Mouse (Mus musculus) CH12.LX (cell line): ENCODE results near the gene Usp32. TPM values are rescaled to one million over a fixed set of nuclear protein-coding genes. Genes with fewer than 3 reads are reported as not detected.

ENCODE experiments used
- DNase-seq: peaks from one replicate; pipeline ENCODE4 v3.0.0-alpha.2; 2013; ENCODE audit errors: extremely low read depth
- H3K27ac ChIP-seq: 2 replicates; pipeline ENCODE4 v1.5.1; 2012; ENCODE audit warnings: low read depth, mild to moderate bottlenecking, control low read depth, moderate library complexity; ENCODE audit not compliant: insufficient read depth
- H3K27me3 ChIP-seq: replicated peaks from 2 replicates; pipeline ENCODE3; 2012; ENCODE audit warnings: inconsistent platforms
- H3K36me3 ChIP-seq, 2 experiments: replicated peaks in 1 of 2; 2 replicates each; pipeline versions ENCODE3 to v1.6.1; 2012; ENCODE audit warnings: inconsistent platforms in 1 of 2, low read length in 1 of 2, mild to moderate bottlenecking in 1 of 2, mixed read lengths in 1 of 2, moderate library complexity in 1 of 2; ENCODE audit not compliant: control insufficient read depth in 1 of 2, insufficient read depth in 1 of 2
- H3K4me1 ChIP-seq, 2 experiments: 2 replicates each; pipeline ENCODE4 v1.6.1; 2012; ENCODE audit warnings: inconsistent platforms in 1 of 2, moderate library complexity in 1 of 2; ENCODE audit not compliant: insufficient read depth in 2 of 2, control insufficient read depth in 1 of 2
- H3K4me2 ChIP-seq: 2 replicates; pipeline ENCODE4 v1.6.1; 2012; ENCODE audit warnings: low read depth, mild to moderate bottlenecking, control low read depth; ENCODE audit not compliant: poor library complexity, insufficient read depth, severe bottlenecking
- H3K4me3 ChIP-seq, 3 experiments: fragments of 150-350 bp in 1 of 3; sonication (generic) in 1 of 3; replicated peaks in 1 of 3; 2 replicates each; pipeline versions ENCODE3 to v1.5.1; 2011 to 2012; ENCODE audit warnings: low read depth in 2 of 3, low read length in 2 of 3, mild to moderate bottlenecking in 2 of 3, moderate library complexity in 2 of 3, control low read depth in 1 of 3, improper control_type of control experiment in 1 of 3, inconsistent platforms in 1 of 3, mixed read lengths in 1 of 3; ENCODE audit not compliant: poor library complexity in 1 of 3
- H3K79me2 ChIP-seq: replicated peaks from 2 replicates; pipeline ENCODE4 v1.6.1; 2012; ENCODE audit warnings: mild to moderate bottlenecking, moderate library complexity; ENCODE audit not compliant: control insufficient read depth, poor library complexity, insufficient read depth, severe bottlenecking; ENCODE audit errors: extremely low read depth
- H3K9ac ChIP-seq: 2 replicates; pipeline ENCODE4 v1.6.1; 2012; ENCODE audit warnings: low read depth, mild to moderate bottlenecking, control low read depth, moderate library complexity; ENCODE audit not compliant: insufficient read depth
- H3K9me3 ChIP-seq: replicated peaks from 2 replicates; pipeline ENCODE3; 2012; ENCODE audit warnings: low read length, inconsistent platforms, mixed read lengths
- BHLHE40 ChIP-seq: IDR thresholded peaks from 2 replicates; pipeline ENCODE4 v1.6.1; 2011; ENCODE audit warnings: mild to moderate bottlenecking, low read depth, low read length, improper control_type of control experiment
- CHD1 ChIP-seq: IDR thresholded peaks from 2 replicates; pipeline ENCODE4 v1.6.1; 2012; ENCODE audit warnings: low read depth, low read length, improper control_type of control experiment, inconsistent platforms
- CHD2 ChIP-seq: IDR thresholded peaks from 2 replicates; pipeline ENCODE4 v1.6.1; 2011; ENCODE audit warnings: low read length, improper control_type of control experiment
- CTCF ChIP-seq, 2 experiments: IDR thresholded peaks in 1 of 2; conservative IDR thresholded peaks in 1 of 2; 2 replicates each; pipeline ENCODE4 v1.5.1; 2011 to 2012; ENCODE audit warnings: low read depth in 2 of 2, low read length in 2 of 2, improper control_type of control experiment in 1 of 2, inconsistent platforms in 1 of 2, mild to moderate bottlenecking in 1 of 2, moderate library complexity in 1 of 2
- E2F4 ChIP-seq: IDR thresholded peaks from 2 replicates; pipeline ENCODE4 v1.6.1; 2011; ENCODE audit warnings: low read depth, low read length, improper control_type of control experiment; ENCODE audit not compliant: insufficient replicate concordance
- ELF1 ChIP-seq: IDR thresholded peaks from 2 replicates; pipeline ENCODE4 v1.6.1; 2014; ENCODE audit warnings: low read depth, mild to moderate bottlenecking, inconsistent platforms, low read length, improper control_type of control experiment
- EP300 ChIP-seq: IDR thresholded peaks from 2 replicates; pipeline ENCODE4 v1.6.1; 2011; ENCODE audit warnings: low read length, improper control_type of control experiment
- ETS1 ChIP-seq: conservative IDR thresholded peaks from 2 replicates; pipeline ENCODE4 v1.6.1; 2012; ENCODE audit warnings: low read depth, mild to moderate bottlenecking, inconsistent platforms, low read length, improper control_type of control experiment, moderate library complexity
- GABPA ChIP-seq: IDR thresholded peaks from 2 replicates; pipeline ENCODE4 v1.6.1; 2012; ENCODE audit warnings: low read depth, low read length, improper control_type of control experiment, inconsistent platforms; ENCODE audit not compliant: insufficient replicate concordance
- HCFC1 ChIP-seq: IDR thresholded peaks from 2 replicates; pipeline ENCODE4 v1.6.1; 2012; ENCODE audit warnings: low read depth, mild to moderate bottlenecking, inconsistent platforms, low read length, improper control_type of control experiment
- IRF4 ChIP-seq: IDR thresholded peaks from 2 replicates; pipeline ENCODE4 v1.6.1; 2014; ENCODE audit warnings: low read depth, mild to moderate bottlenecking, inconsistent platforms, low read length, improper control_type of control experiment
- JUN ChIP-seq: IDR thresholded peaks from 2 replicates; pipeline ENCODE4 v1.6.1; 2011; ENCODE audit warnings: low read depth, mild to moderate bottlenecking, low read length, improper control_type of control experiment, moderate library complexity; ENCODE audit not compliant: insufficient read depth
- KAT2A ChIP-seq: IDR thresholded peaks from 2 replicates; pipeline ENCODE4 v1.6.1; 2012; ENCODE audit warnings: low read length, improper control_type of control experiment, inconsistent platforms; ENCODE audit not compliant: insufficient replicate concordance
- MAFK ChIP-seq: IDR thresholded peaks from 2 replicates; pipeline ENCODE4 v1.6.1; 2011; ENCODE audit warnings: low read length, improper control_type of control experiment; ENCODE audit not compliant: insufficient replicate concordance
- MAX ChIP-seq: IDR thresholded peaks from 2 replicates; pipeline ENCODE4 v1.6.1; 2011; ENCODE audit warnings: low read length, improper control_type of control experiment
- MAZ ChIP-seq: IDR thresholded peaks from 2 replicates; pipeline ENCODE4 v1.6.1; 2012; ENCODE audit warnings: low read depth, mild to moderate bottlenecking, inconsistent platforms, low read length, improper control_type of control experiment, moderate library complexity
- MEF2A ChIP-seq: IDR thresholded peaks from 2 replicates; pipeline ENCODE4 v1.6.1; 2014; ENCODE audit warnings: low read depth, mild to moderate bottlenecking, inconsistent platforms, low read length, improper control_type of control experiment, borderline replicate concordance
- MXI1 ChIP-seq: IDR thresholded peaks from 2 replicates; pipeline ENCODE4 v1.6.1; 2011; ENCODE audit warnings: mild to moderate bottlenecking, low read depth, low read length, improper control_type of control experiment
- MYC ChIP-seq: IDR thresholded peaks from 2 replicates; pipeline ENCODE4 v1.6.1; 2011; ENCODE audit warnings: low read depth, mild to moderate bottlenecking, improper control_type of control experiment, low read length
- NELFE ChIP-seq: IDR thresholded peaks from 2 replicates; pipeline ENCODE4 v1.6.1; 2011; ENCODE audit warnings: low read depth, low read length, improper control_type of control experiment
- NRF1 ChIP-seq: IDR thresholded peaks from 2 replicates; pipeline ENCODE4 v1.6.1; 2014; ENCODE audit warnings: low read depth, mild to moderate bottlenecking, inconsistent platforms, low read length, improper control_type of control experiment, moderate library complexity
- PAX5 ChIP-seq: IDR thresholded peaks from 2 replicates; pipeline ENCODE4 v1.6.1; 2012; ENCODE audit warnings: low read length, inconsistent platforms, mixed read lengths
- POLR2A ChIP-seq: IDR thresholded peaks from 2 replicates; pipeline ENCODE4 v1.6.1; 2011; ENCODE audit warnings: low read depth, mild to moderate bottlenecking, improper control_type of control experiment, low read length
- POLR2AphosphoS2 ChIP-seq: IDR thresholded peaks from 2 replicates; pipeline ENCODE4 v1.6.1; 2011; ENCODE audit warnings: low read depth, low read length, improper control_type of control experiment
- RAD21 ChIP-seq: IDR thresholded peaks from 2 replicates; pipeline ENCODE4 v1.6.1; 2011; ENCODE audit warnings: low read depth, mild to moderate bottlenecking, low read length, improper control_type of control experiment, moderate library complexity
- RCOR1 ChIP-seq: conservative IDR thresholded peaks from 2 replicates; pipeline ENCODE4 v1.6.1; 2012; ENCODE audit warnings: low read depth, mild to moderate bottlenecking, inconsistent platforms, low read length, improper control_type of control experiment
- SIN3A ChIP-seq: IDR thresholded peaks from 2 replicates; pipeline ENCODE4 v1.6.1; 2012; ENCODE audit warnings: low read length, improper control_type of control experiment, inconsistent platforms
- SMC3 ChIP-seq: IDR thresholded peaks from 2 replicates; pipeline ENCODE4 v1.6.1; 2011; ENCODE audit warnings: low read depth, low read length, improper control_type of control experiment
- TBP ChIP-seq: conservative IDR thresholded peaks from 2 replicates; pipeline ENCODE4 v1.6.1; 2011; ENCODE audit warnings: low read depth, low read length, improper control_type of control experiment
- TCF12 ChIP-seq: IDR thresholded peaks from 2 replicates; pipeline ENCODE4 v1.6.1; 2014; ENCODE audit warnings: low read depth, mild to moderate bottlenecking, inconsistent platforms, low read length, improper control_type of control experiment
- UBTF ChIP-seq: IDR thresholded peaks from 2 replicates; pipeline ENCODE4 v1.6.1; 2012; ENCODE audit warnings: low read depth, mild to moderate bottlenecking, inconsistent platforms, low read length, improper control_type of control experiment, moderate library complexity
- USF1 ChIP-seq: IDR thresholded peaks from 2 replicates; pipeline ENCODE4 v1.6.1; 2014; ENCODE audit warnings: low read depth, mild to moderate bottlenecking, inconsistent platforms, low read length, improper control_type of control experiment
- USF2 ChIP-seq: conservative IDR thresholded peaks from 2 replicates; pipeline ENCODE4 v1.6.1; 2011; ENCODE audit warnings: low read depth, low read length, improper control_type of control experiment
- ZC3H11A ChIP-seq: IDR thresholded peaks from 2 replicates; pipeline ENCODE4 v1.6.1; 2012; ENCODE audit warnings: low read depth, mild to moderate bottlenecking, inconsistent platforms, low read length, improper control_type of control experiment
- ZKSCAN1 ChIP-seq: IDR thresholded peaks from 2 replicates; pipeline ENCODE4 v1.6.1; 2012; ENCODE audit warnings: low read depth, inconsistent platforms, low read length, improper control_type of control experiment, borderline replicate concordance
- ZMIZ1 ChIP-seq: IDR thresholded peaks from 2 replicates; pipeline ENCODE4 v1.6.1; 2012; ENCODE audit warnings: low read depth, mild to moderate bottlenecking, inconsistent platforms, low read length, improper control_type of control experiment
- ZNF384 ChIP-seq: IDR thresholded peaks from 2 replicates; pipeline ENCODE4 v1.6.1; 2012; ENCODE audit warnings: low read depth, low read length, improper control_type of control experiment, inconsistent platforms
- dilution Hi-C: fragments of 300-500 bp; cut with MboI; formaldehyde crosslinking; loops from 2 replicates; pipeline ENCODE4 v1.14.3; 2020; ENCODE audit warnings: low sequenced_read_pairs; ENCODE audit not compliant: extremely low pct_unique_long_range_greater_than_20kb, extremely low pct_ligation_motif_present
- in situ Hi-C: fragments of 300-500 bp; cut with MboI; formaldehyde crosslinking; loops from 3 replicates; pipeline ENCODE4 v1.14.3; 2019; ENCODE audit warnings: low sequenced_read_pairs, low pct_ligation_motif_present, low pct_unique_long_range_greater_than_20kb, mixed read lengths
- polyA plus RNA-seq: library from polyadenylated mRNA; unstranded; fragments of >175 nt; gene quantifications from 2 replicates; pipeline ENCODE4 v1.2.1, GENCODE M21; 2012; ENCODE audit warnings: low read depth; ENCODE audit not compliant: insufficient read length
- total RNA-seq, 2 experiments: library from RNA; depleted of rRNA; stranded (reverse); fragments of 300-350 nt in 1 of 2; fragments of >200 nt in 1 of 2; gene quantifications; 2 replicates each; pipeline ENCODE4 v1.2.3; 2012 to 2014

The Usp32 gene
- total RNA-seq (2012; rRNA removed) (11.0 and 11.8 TPM in 2 replicates), total RNA-seq (2014; rRNA removed) (7.4 and 7.5 TPM in 2 replicates), polyA plus RNA-seq (12.0 and 16.4 TPM in 2 replicates)

DNA sequence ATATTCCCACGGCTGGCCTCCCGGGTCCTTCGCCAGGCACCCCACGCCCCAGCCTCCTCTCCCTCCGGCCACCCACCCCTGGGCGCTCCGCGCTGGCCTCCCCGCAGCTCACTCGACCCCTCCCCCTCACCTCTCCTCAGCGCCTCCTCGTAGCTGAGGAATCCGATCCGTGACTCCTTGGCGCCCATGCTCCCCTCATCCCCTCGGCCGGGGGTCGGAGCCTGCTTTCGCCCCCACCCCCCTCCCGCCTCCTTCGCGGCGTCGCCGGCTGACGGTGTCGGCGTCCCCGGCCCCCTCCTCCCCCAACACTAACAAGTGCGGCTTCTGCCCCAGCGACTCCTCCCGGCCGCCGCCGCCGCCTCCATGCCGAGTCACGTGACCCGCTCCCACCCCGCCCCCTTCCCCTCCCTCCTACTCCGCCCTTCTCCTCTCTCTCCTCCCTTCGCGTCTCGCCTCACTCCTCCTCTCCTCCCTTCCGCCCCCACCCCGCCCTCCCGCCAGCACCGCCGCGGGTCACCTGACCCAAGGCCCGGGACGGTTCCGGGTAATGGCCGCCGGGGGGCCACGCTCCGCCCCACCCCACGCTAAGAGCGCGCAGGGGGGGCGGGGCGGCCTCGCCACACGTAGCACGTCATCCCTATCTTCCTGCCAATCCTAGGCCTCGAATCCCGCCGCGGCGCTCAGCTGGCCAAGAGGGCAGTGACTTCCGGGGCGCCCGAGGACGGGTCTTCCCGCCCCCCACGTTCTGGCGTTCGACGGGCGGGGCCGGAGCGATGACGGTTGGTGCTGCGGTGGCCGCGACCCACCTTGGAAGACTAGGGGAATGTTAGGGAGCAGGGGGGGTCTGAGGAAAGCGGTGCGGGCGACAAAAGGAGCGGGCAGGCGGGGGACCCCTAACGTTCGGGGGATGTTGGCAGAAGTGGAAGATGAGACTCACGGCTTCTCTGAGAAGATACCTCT is at the start of gene Usp32:
Gene Usp32, minus strand, starts transcription at position 581 of the 960 bp plus-strand sequence.
- in situ Hi-C loops: no loop called here
- dilution Hi-C loops: no loop called here
- no peaks in the 10 kb centered on the region for H3K9me3 ChIP-seq
- TF ChIP-seq E2F4: 0 out of 2 replicates have a peak, but pooled peaks have one; percentile 75
- TF ChIP-seq USF2: peak; percentile 64
- TF ChIP-seq ZKSCAN1: no peak
- TF ChIP-seq SMC3: no peak
- TF ChIP-seq MAFK: no peak
- TF ChIP-seq MXI1: peak; percentile 83; the same call in 1 of the 2 replicates
- TF ChIP-seq CHD1: no peak
- TF ChIP-seq USF1: peak; percentile 89
- TF ChIP-seq ELF1: peak; percentile 96
- peak; percentile 65; the same call in 1 of the 2 replicates for TF ChIP-seq KAT2A
- peak; percentile 64; the same call in 1 of the 2 replicates for TF ChIP-seq MAX
- no peak for TF ChIP-seq ZNF384
- peak; percentile 86; the same call in 1 of the 2 replicates for TF ChIP-seq TCF12
- TF ChIP-seq MAZ: peak; percentile 98
- TF ChIP-seq MYC: no peak
- TF ChIP-seq CTCF (conservative IDR thresholded peaks at IDR 0.05 in 1 of 2, IDR thresholded peaks at IDR 0.05 in 1 of 2; ENCODE audit: low read depth in 2 of 2, low read length in 2 of 2): no peak
- TF ChIP-seq CHD2: peak; percentile 84
- peak; percentile 82 for TF ChIP-seq HCFC1
- TF ChIP-seq RAD21: no peak
- peak; percentile 97 for TF ChIP-seq NELFE
- TF ChIP-seq GABPA: no peak; the same call in 1 of the 2 replicates
- no peak for TF ChIP-seq ZC3H11A
- no peak for TF ChIP-seq TBP
- TF ChIP-seq RCOR1: no peak
- TF ChIP-seq PAX5: no peak
- peak; percentile 97 for TF ChIP-seq SIN3A
- TF ChIP-seq IRF4: peak; percentile 63
- TF ChIP-seq POLR2AphosphoS2: peak; percentile 92
- no peak; the same call in 1 of the 2 replicates for TF ChIP-seq UBTF
- peak; percentile 84 for TF ChIP-seq ETS1
- peak; percentile 71; the same call in 1 of the 2 replicates for TF ChIP-seq MEF2A
- peak; percentile 92 for TF ChIP-seq ZMIZ1
- peak; percentile 80 for TF ChIP-seq BHLHE40
- TF ChIP-seq JUN: no peak
- peak; percentile 57; the same call in 1 of the 2 replicates for TF ChIP-seq NRF1
- TF ChIP-seq EP300: no peak
- peak; percentile 94 for TF ChIP-seq POLR2A

More for the DNA sequence above, at the start of gene Usp32:
- H3K4me2 ChIP-seq: peak within 1 kb of the TSS; percentile 93
- H3K9ac ChIP-seq: peak within 1 kb of the TSS; percentile 87
- H3K79me2 ChIP-seq: peaks cover 5% of the 10 kb centered on the region
- peak within 1 kb of the TSS; percentile 75 to 98 (median 94) for H3K4me3 ChIP-seq
- H3K27me3 ChIP-seq: no peaks in the 10 kb centered on the region
- H3K4me1 ChIP-seq: peaks cover 0 to 21% of the 10 kb centered on the region in 2 experiments; a peak in 3 of 4 replicates
- peaks cover 0 to 5% of the 10 kb centered on the region in 2 experiments for H3K36me3 ChIP-seq
- DNase-seq: peak; percentile 99
- H3K27ac ChIP-seq: peak within 1 kb of the TSS; percentile 22; the same call in 1 of the 2 replicates
